Mouse (Mus musculus) hindbrain, embryonic 16.5 days (tissue): ENCODE results near the gene Mef2c. TPM values are rescaled to one million over a fixed set of nuclear protein-coding genes. Genes with fewer than 3 reads are reported as not detected.

Source experiments
- ATAC-seq: fragments of 200-750 bp; cut with Nextera tagmentation; 2 replicates; pipeline ENCODE4 v1.8.0; 2017; ENCODE audit warnings: moderate TSS enrichment, moderate library complexity
- H3K27ac ChIP-seq: fragments of 300-500 bp; sonication (generic); 2 replicates; pipeline ENCODE4 v1.5.1; 2014; ENCODE audit warnings: low read depth, mild to moderate bottlenecking, control low read depth, low read length, moderate library complexity
- H3K27me3 ChIP-seq: fragments of 300-500 bp; sonication (generic); replicated peaks from 2 replicates; pipeline ENCODE4 v1.6.1; 2014; ENCODE audit warnings: low read length; ENCODE audit not compliant: control insufficient read depth, insufficient read depth
- H3K36me3 ChIP-seq: fragments of 300-500 bp; sonication (generic); 2 replicates; pipeline ENCODE4 v1.6.1; 2014; ENCODE audit warnings: mild to moderate bottlenecking, low read length, moderate library complexity, mixed read lengths; ENCODE audit not compliant: control insufficient read depth, insufficient read depth
- H3K4me1 ChIP-seq: fragments of 300-500 bp; sonication (generic); 2 replicates; pipeline ENCODE4 v1.6.1; 2014; ENCODE audit warnings: low read depth, low read length; ENCODE audit not compliant: control insufficient read depth, insufficient read depth
- H3K4me2 ChIP-seq: fragments of 300-500 bp; sonication (generic); 2 replicates; pipeline ENCODE4 v1.6.1; 2014; ENCODE audit warnings: mild to moderate bottlenecking, low read length, control low read depth, moderate library complexity
- H3K4me3 ChIP-seq: fragments of 300-500 bp; sonication (generic); 2 replicates; pipeline ENCODE4 v1.5.1; 2014; ENCODE audit warnings: mild to moderate bottlenecking, low read length, control low read depth, moderate library complexity
- H3K9ac ChIP-seq: fragments of 300-500 bp; sonication (generic); 2 replicates; pipeline ENCODE4 v1.6.1; 2014; ENCODE audit warnings: low read depth, mild to moderate bottlenecking, control low read depth, low read length, moderate library complexity
- H3K9me3 ChIP-seq: fragments of 300-500 bp; sonication (generic); 2 replicates; pipeline ENCODE4 v1.6.1; 2014; ENCODE audit warnings: mild to moderate bottlenecking, low read length, moderate library complexity; ENCODE audit not compliant: control insufficient read depth
- WGBS: fragments of 180-500 bp; shearing (Covaris S2); extraction: QIAGEN DNeasy Blood & Tissue Kit; methylation state at CpG from one replicate; pipeline ENCODE4 v1.1.7; 2014; 5-methylcytosine and 5-hydroxymethylcytosine counted together
- polyA plus RNA-seq: library from polyadenylated mRNA; unstranded; fragments of >200 nt; fragmentation: Nextera tagmentation; extraction: Ambion mirVana; gene quantifications from 2 replicates; pipeline ENCODE4 v1.2.1, GENCODE M21; 2015

Mef2c gene
- polyA plus RNA-seq, 1 experiment from 2014 or later = 38.9 TPM

DNA sequence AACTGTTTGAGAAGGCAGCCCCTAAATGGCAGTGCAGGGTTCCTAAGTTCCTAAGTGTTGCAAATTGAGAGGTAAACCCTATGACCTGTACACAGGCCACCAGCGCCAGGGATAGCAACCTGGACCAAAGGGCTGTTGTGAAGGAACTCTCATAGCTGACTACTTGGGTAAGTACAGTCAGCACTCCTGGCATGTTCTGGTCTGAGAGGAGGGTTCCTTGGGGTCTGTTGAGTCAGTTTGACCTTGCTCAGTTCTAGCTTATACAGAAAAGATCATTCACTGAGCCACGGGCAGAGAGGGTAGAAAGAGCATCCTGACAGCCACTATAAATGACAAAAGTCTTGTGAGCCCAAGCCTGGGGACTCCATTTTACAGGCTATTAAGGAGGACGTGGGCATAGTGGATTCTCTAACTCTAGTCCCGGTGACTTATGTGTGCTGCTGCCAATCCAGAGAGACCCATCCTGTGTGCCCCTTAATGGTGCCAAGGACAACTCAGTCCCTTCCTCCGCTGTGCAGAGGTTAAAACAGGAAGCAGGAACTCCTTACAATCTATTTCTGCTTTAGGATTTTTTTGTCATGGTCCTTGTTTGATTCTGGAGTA lies 209.0 kb downstream of the Mef2c start:
- no peak overlapping the region for H3K4me3 ChIP-seq
- H3K4me2 ChIP-seq = peak overlapping the region; percentile 75
- WGBS = 19% methylated on average over 5 of the region's 5 CpGs
- H3K9me3 ChIP-seq = no peaks in the 10 kb centered on the region
- H3K27me3 ChIP-seq = 0 out of 2 replicates have a peak, but pooled peaks cover 3% of the 10 kb centered on the region
- peak overlapping the region; percentile 51; the same call in 1 of the 2 replicates for H3K27ac ChIP-seq
- ATAC-seq = no peak
- no peaks in the 10 kb centered on the region for H3K36me3 ChIP-seq
- H3K4me1 ChIP-seq = peaks cover 5% of the 10 kb centered on the region; the same call in 1 of the 2 replicates
- H3K9ac ChIP-seq = no peak overlapping the region

- no peak for ATAC-seq
- peak overlapping the region; percentile 75 for H3K4me2 ChIP-seq
- H3K9ac ChIP-seq = peak overlapping the region; percentile 59
- peaks cover 5% of the 10 kb centered on the region; the same call in 1 of the 2 replicates for H3K4me1 ChIP-seq
- peak overlapping the region; percentile 26 for H3K4me3 ChIP-seq
- H3K36me3 ChIP-seq = no peaks in the 10 kb centered on the region
- peak overlapping the region; percentile 84 for H3K27ac ChIP-seq
- 0 out of 2 replicates have a peak, but pooled peaks cover 3% of the 10 kb centered on the region for H3K27me3 ChIP-seq
- 7% methylated on average over 19 of the region's 19 CpGs for WGBS
- H3K9me3 ChIP-seq = no peaks in the 10 kb centered on the region
Observed at GRCm38 (mm10) chr13:83713661-83714291, 209.9 kb downstream of the Mef2c start.

DNA sequence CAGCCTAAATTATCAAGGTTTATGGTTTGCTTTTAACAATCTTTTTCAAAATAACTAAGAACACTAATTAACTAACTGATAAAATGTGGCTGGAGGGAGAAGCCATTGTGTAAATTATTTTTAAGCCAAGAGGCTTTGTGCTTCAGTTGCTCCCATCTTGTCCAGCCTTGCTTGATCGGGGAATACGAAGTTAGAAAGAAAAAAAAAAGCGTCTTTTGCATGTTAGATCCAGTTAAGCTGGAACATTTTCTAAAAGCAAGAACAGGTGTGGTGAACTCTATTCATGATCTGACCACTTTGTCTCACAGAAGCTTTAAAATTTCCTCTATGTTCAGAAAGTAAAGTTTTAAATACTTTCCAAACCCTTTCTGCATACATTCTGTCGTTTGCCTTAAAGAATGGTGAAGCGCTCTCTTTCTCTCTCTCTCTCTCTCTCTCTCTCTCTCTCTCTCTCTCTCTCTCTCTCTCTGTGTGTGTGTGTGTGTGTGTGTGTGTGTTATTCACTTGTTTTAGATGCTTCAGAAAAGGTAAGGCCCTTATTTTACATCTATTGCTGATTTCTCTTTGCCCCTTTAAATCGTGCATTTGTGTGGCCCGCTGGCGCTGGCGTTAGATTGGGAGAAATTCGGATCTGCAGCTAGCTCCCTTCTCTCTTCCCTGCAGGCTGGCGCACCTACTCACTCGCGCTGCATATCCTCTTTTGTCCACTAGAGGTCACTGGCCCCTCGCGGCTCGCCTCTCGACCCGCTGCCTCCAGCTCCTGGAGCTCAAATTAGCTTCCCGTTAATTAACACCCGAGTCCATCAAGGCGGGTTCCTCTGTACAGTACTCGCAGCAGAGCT lies 210.9 kb downstream of the Mef2c start:
- H3K9ac ChIP-seq = peak overlapping the region; percentile 71
- 1% methylated on average over 22 of the region's 22 CpGs for WGBS
- H3K36me3 ChIP-seq = no peaks in the 10 kb centered on the region
- peaks cover 5% of the 10 kb centered on the region; the same call in 1 of the 2 replicates for H3K4me1 ChIP-seq
- 0 out of 2 replicates have a peak, but pooled peaks cover 3% of the 10 kb centered on the region for H3K27me3 ChIP-seq
- peak overlapping the region; percentile 84 for H3K27ac ChIP-seq
- peak; percentile 93 for ATAC-seq
- H3K9me3 ChIP-seq = no peaks in the 10 kb centered on the region
- peak overlapping the region; percentile 75 for H3K4me2 ChIP-seq
- H3K4me3 ChIP-seq = peak overlapping the region; percentile 42

- Histone ChIP-seq H3K4me3 (peak overlapping the region; percentile 42), H3K9me3 (no peaks in the 10 kb centered on the region), H3K9ac (peak overlapping the region; percentile 71), H3K27me3 (0 out of 2 replicates have a peak, but pooled peaks cover 3% of the 10 kb centered on the region), H3K27ac (peak overlapping the region; percentile 84), H3K36me3 (no peaks in the 10 kb centered on the region), H3K4me2 (peak overlapping the region; percentile 75), H3K4me1 (peaks cover 5% of the 10 kb centered on the region; the same call in 1 of the 2 replicates)
- peak; percentile 44 for ATAC-seq
- 5% methylated on average over 14 of the region's 14 CpGs for WGBS
Observed at GRCm38 (mm10) chr13:83715308-83715785, 211.5 kb downstream of the Mef2c start.

- no peak for ATAC-seq
- 6% methylated on average over 27 of the region's 27 CpGs for WGBS
- peaks cover 5% of the 10 kb centered on the region; the same call in 1 of the 2 replicates for H3K4me1 ChIP-seq
Observed at GRCm38 (mm10) chr13:83715971-83716615, 212.3 kb downstream of the Mef2c start.

More at GRCm38 (mm10) chr13:83715971-83716615, 212.3 kb downstream of the Mef2c start:
- Histone ChIP-seq H3K4me3 (peak overlapping the region; percentile 42), H3K9ac (peak overlapping the region; percentile 71), H3K27ac (peak overlapping the region; percentile 84), H3K27me3 (0 out of 2 replicates have a peak, but pooled peaks cover 3% of the 10 kb centered on the region), H3K36me3 (no peaks in the 10 kb centered on the region), H3K9me3 (no peaks in the 10 kb centered on the region), H3K4me2 (peak overlapping the region; percentile 75)
